Mouse (Mus musculus) layer of hippocampus, adult 18-20 months (tissue): Measurements from ENCODE around the gene Acot1. TPM values are rescaled to one million over a fixed set of nuclear protein-coding genes. Genes with fewer than 3 reads are reported as not detected.

Experiments
- DNase-seq, 2 experiments: peaks; one replicate each; pipeline ENCODE4 v3.0.0; 2022; ENCODE audit warnings: low spot score in 2 of 2
- total RNA-seq, 2 experiments: library from RNA; stranded (reverse); gene quantifications; 2 replicates each; pipeline ENCODE4 v1.2.3; 2021

Gene Acot1
- total RNA-seq, 2 experiments from 2014 or later = 21.0 to 28.4 TPM

- DNase-seq = peak in 1 of 2 experiments; percentile 35
These were observed 51.7 kb downstream of the Acot1 start for GRCm38 (mm10) chr12:84060946-84061345.

GRCm38 (mm10) chr12:84062336-84062735 is 53.0 kb downstream of the Acot1 start:
- DNase-seq = no peak

- DNase-seq = no peak
These were observed 53.9 kb downstream of the Acot1 start for GRCm38 (mm10) chr12:84063228-84063627.

GRCm38 (mm10) chr12:84063833-84064232 is 54.5 kb downstream of the Acot1 start:
- DNase-seq = no peak

GRCm38 (mm10) chr12:84064621-84065020 is 55.3 kb downstream of the Acot1 start:
- DNase-seq = no peak

- no peak for DNase-seq
These were observed 58.5 kb downstream of the Acot1 start for GRCm38 (mm10) chr12:84067752-84068151.

Other genes starting within 250 kb of the Acot1 start
- gene Papln, start 245.9 kb upstream of the Acot1 start, total RNA-seq = 1 to 10 TPM; 2.4 to 3.7 TPM
- 10 to 100 TPM; 38.0 TPM for gene Numb, start 87.6 kb upstream of the Acot1 start, total RNA-seq
- gene Riox1, start 58.9 kb upstream of the Acot1 start, total RNA-seq = 10 to 100 TPM; 15.7 to 16.9 TPM
- under 1 TPM in 1 of 2 experiments, not detected in 1; 0.10 TPM for gene Heatr4, start 24.6 kb upstream of the Acot1 start, total RNA-seq
- 10 to 100 TPM; 15.8 to 17.2 TPM for gene Acot2, start 21.6 kb upstream of the Acot1 start, total RNA-seq
- gene Acot4, start 28.9 kb downstream of the Acot1 start, total RNA-seq = 1 to 10 TPM; 2.7 to 3.9 TPM
- gene Gm49366, start 29.4 kb downstream of the Acot1 start, total RNA-seq = 1 to 10 TPM in 1 of 2 experiments, not detected in 1; 1.3 TPM
- gene Acot3, start 42.7 kb downstream of the Acot1 start, total RNA-seq = 1 to 10 TPM; 3.1 to 3.4 TPM
- 1 to 10 TPM; 6.0 to 6.5 TPM for gene Acot5, start 59.8 kb downstream of the Acot1 start, total RNA-seq
- 1 to 10 TPM; 5.2 to 5.5 TPM for gene Acot6, start 91.2 kb downstream of the Acot1 start, total RNA-seq
- gene Dnal1, start 104.9 kb downstream of the Acot1 start, total RNA-seq = 10 to 100 TPM; 96.6 to 97.1 TPM
- gene Pnma1, start 139.0 kb downstream of the Acot1 start, total RNA-seq = 1 to 10 TPM; 2.9 to 3.0 TPM
- gene Elmsan1, start 209.4 kb downstream of the Acot1 start, total RNA-seq = 10 to 100 TPM; 26.9 to 31.3 TPM